Mouse (Mus musculus) G1E (cell line): ENCODE results near the gene Slc1a7.

Experiments
- CTCF ChIP-seq: IDR thresholded peaks from 2 replicates; pipeline ENCODE4 v1.5.1; 2012; ENCODE audit warnings: low read depth, low read length, inconsistent platforms, mixed read lengths
- GATA1 ChIP-seq: IDR thresholded peaks from 2 replicates; pipeline ENCODE4 v1.6.1; 2012; ENCODE audit warnings: borderline replicate concordance, low read length, inconsistent platforms, mixed read lengths
- TAL1 ChIP-seq: conservative IDR thresholded peaks from 2 replicates; pipeline ENCODE4 v1.6.1; 2012; ENCODE audit warnings: low read depth, low read length, inconsistent platforms, mixed read lengths

DNA sequence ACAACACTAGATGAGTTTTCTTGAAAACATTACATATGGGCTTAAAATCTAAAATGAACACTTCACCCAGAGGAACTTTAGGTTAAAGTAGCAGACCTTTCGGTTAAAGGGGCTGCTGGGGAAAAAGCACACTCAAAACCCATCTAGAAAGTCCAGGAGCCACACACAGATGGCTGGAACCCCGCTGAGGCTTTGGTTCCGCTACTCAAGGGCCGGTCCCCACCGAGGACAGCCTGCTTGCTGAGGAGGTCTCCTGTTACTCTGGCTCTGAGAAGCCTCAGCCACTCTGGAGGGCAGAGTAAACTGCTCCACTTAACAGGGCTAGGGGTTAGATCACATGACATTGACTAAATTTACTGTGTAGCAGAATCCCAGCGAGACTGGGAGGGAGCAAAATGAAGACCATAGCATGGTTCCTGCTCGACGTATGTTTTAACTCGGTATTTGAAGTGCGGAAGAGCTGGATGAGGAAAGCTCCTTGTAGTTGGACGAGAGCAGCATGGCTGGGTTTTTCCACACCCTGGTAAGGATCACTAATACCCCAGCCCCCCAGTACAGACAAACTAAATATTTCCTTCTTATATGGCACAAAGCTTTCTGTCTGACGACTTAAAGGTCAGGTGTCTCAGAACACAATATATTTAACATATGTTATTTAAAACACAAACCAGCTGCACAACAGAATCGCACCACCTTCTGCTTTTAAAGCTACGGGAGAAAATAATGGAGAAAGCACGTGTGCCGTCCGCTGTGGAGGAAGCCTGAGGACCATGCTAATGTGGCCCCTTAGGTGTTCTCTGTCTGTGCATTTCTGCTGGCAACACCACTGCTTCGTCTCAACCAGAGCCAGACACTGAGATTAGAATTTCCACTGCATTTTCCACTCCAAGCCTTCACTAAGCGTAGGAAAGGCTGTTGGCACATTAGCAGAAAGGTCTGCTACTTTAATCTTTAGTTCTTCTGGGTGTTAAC, 77.3 kb downstream of the Slc1a7 start:
- TF ChIP-seq CTCF (no peak), GATA1 (no peak), TAL1 (no peak)
